Mouse (Mus musculus) ES-Bruce4 (cell line): ENCODE data around the gene Bhlhe40.

Experiments used
- CTCF ChIP-seq: IDR thresholded peaks from one replicate; pipeline ENCODE4 v1.8.1; 2011; ENCODE audit warnings: low read depth, low read length
- POLR2A ChIP-seq: IDR thresholded peaks from one replicate; pipeline ENCODE4 v1.8.1; 2011; ENCODE audit warnings: low read length; ENCODE audit not compliant: insufficient read depth

GRCm38 (mm10) chr6:108624915-108625314, 35.5 kb upstream of the Bhlhe40 start:
- TF ChIP-seq POLR2A (no peak), CTCF (no peak)
